Mouse (Mus musculus) stomach, postnatal 0 days (tissue): Measurements from ENCODE around the gene St8sia6. TPM values are rescaled to one million over a fixed set of nuclear protein-coding genes. Genes with fewer than 3 reads are reported as not detected.
A peak's percentile ranks its signal among the peaks of the same experiment; 100 is the strongest.

Source experiments
- ATAC-seq: fragments of 200-750 bp; cut with Nextera tagmentation; 2 replicates; pipeline ENCODE4 v1.8.0; 2017; ENCODE audit not compliant: low FRiP score, low TSS enrichment
- DNase-seq: peaks from one replicate; pipeline ENCODE4 v3.0.0-alpha.2; 2016; ENCODE audit warnings: low spot score
- H3K27ac ChIP-seq: fragments of 300-500 bp; sonication (generic); replicated peaks from 2 replicates; pipeline ENCODE4 v1.5.1; 2014; ENCODE audit warnings: mild to moderate bottlenecking, control low read depth
- H3K27me3 ChIP-seq: fragments of 300-500 bp; sonication (generic); 2 replicates; pipeline ENCODE4 v1.6.1; 2014; ENCODE audit warnings: low read length; ENCODE audit not compliant: control insufficient read depth, insufficient read depth
- H3K36me3 ChIP-seq: fragments of 300-500 bp; sonication (generic); 2 replicates; pipeline ENCODE4 v1.6.1; 2014; ENCODE audit warnings: low read length, mixed read lengths; ENCODE audit not compliant: control insufficient read depth, insufficient read depth
- H3K4me1 ChIP-seq: fragments of 300-500 bp; sonication (generic); replicated peaks from 2 replicates; pipeline ENCODE4 v1.6.1; 2014; ENCODE audit warnings: antibody characterized with exemption; ENCODE audit not compliant: control insufficient read depth, insufficient read depth
- H3K4me2 ChIP-seq: fragments of 300-500 bp; sonication (generic); replicated peaks from 2 replicates; pipeline ENCODE4 v1.6.1; 2014; ENCODE audit warnings: low read depth, mild to moderate bottlenecking, control low read depth, moderate library complexity
- H3K4me3 ChIP-seq: fragments of 300-500 bp; sonication (generic); 2 replicates; pipeline ENCODE4 v1.5.1; 2014; ENCODE audit warnings: low read depth, low read length, control low read depth
- H3K9ac ChIP-seq: fragments of 300-500 bp; sonication (generic); 2 replicates; pipeline ENCODE4 v1.6.1; 2014; ENCODE audit warnings: mild to moderate bottlenecking, low read length, control low read depth, mixed read lengths
- H3K9me3 ChIP-seq: fragments of 300-500 bp; sonication (generic); 2 replicates; pipeline ENCODE4 v1.6.1; 2016; ENCODE audit warnings: low read length; ENCODE audit not compliant: control insufficient read depth
- CTCF ChIP-seq: IDR thresholded peaks from 2 replicates; pipeline ENCODE4 v1.5.1; 2016; ENCODE audit warnings: antibody characterized with exemption, low read depth, mild to moderate bottlenecking, moderate library complexity
- EP300 ChIP-seq: optimal IDR thresholded peaks from 2 replicates; pipeline ENCODE3; 2016; ENCODE audit warnings: antibody characterized with exemption
- WGBS: fragments of 180-500 bp; shearing (Covaris S2); extraction: QIAGEN DNeasy Blood & Tissue Kit; methylation state at CpG from one replicate; pipeline ENCODE4 v1.1.7; 2014; 5-methylcytosine and 5-hydroxymethylcytosine counted together
- polyA plus RNA-seq: library from polyadenylated mRNA; unstranded; fragments of >200 nt; fragmentation: Nextera tagmentation; extraction: Ambion mirVana; gene quantifications from 2 replicates; pipeline ENCODE4 v1.2.1, GENCODE M21; 2015

The St8sia6 gene
- polyA plus RNA-seq, 1 experiment from 2014 or later, result 1.1 TPM

- ATAC-seq (peak; percentile 97), DNase-seq (peak; percentile 18)
- Histone ChIP-seq H3K9me3 (no peaks in the 10 kb centered on the region), H3K4me3 (no peak overlapping the region), H3K4me2 (no peak overlapping the region), H3K27me3 (no peaks in the 10 kb centered on the region), H3K4me1 (no peaks in the 10 kb centered on the region), H3K9ac (no peak overlapping the region), H3K36me3 (no peaks in the 10 kb centered on the region), H3K27ac (no peak overlapping the region)
- TF ChIP-seq CTCF (no peak), EP300 (no peak)
- WGBS, result 16% methylated on average over 1 of the region's 1 CpGs
These were observed 85.1 kb downstream of the St8sia6 start for GRCm38 (mm10) chr2:13708785-13709184.

GRCm38 (mm10) chr2:13697514-13697913, 96.3 kb downstream of the St8sia6 start:
- no peak for ATAC-seq
- TF ChIP-seq CTCF (no peak), EP300 (no peak)
- Histone ChIP-seq H3K9ac (no peak overlapping the region), H3K27me3 (no peaks in the 10 kb centered on the region), H3K27ac (no peak overlapping the region), H3K36me3 (no peaks in the 10 kb centered on the region), H3K9me3 (no peaks in the 10 kb centered on the region), H3K4me1 (no peaks in the 10 kb centered on the region), H3K4me3 (no peak overlapping the region), H3K4me2 (no peak overlapping the region)
- no peak for DNase-seq

GRCm38 (mm10) chr2:13694417-13694816, 99.4 kb downstream of the St8sia6 start:
- Histone ChIP-seq H3K4me1 (no peaks in the 10 kb centered on the region), H3K9me3 (no peaks in the 10 kb centered on the region), H3K4me3 (no peak overlapping the region), H3K4me2 (no peak overlapping the region), H3K27me3 (no peaks in the 10 kb centered on the region), H3K27ac (no peak overlapping the region), H3K36me3 (no peaks in the 10 kb centered on the region), H3K9ac (no peak overlapping the region)
- ATAC-seq, result no peak
- TF ChIP-seq EP300, result no peak
- TF ChIP-seq CTCF, result no peak
- 63% methylated on average over 2 of the region's 2 CpGs for WGBS
- no peak for DNase-seq

GRCm38 (mm10) chr2:13684380-13684779, 109.5 kb downstream of the St8sia6 start:
- Histone ChIP-seq H3K4me1 (no peaks in the 10 kb centered on the region), H3K27me3 (no peaks in the 10 kb centered on the region), H3K9me3 (no peaks in the 10 kb centered on the region), H3K4me3 (no peak overlapping the region), H3K36me3 (no peaks in the 10 kb centered on the region), H3K27ac (no peak overlapping the region), H3K9ac (no peak overlapping the region), H3K4me2 (no peak overlapping the region)
- DNase-seq, result no peak
- TF ChIP-seq CTCF (no peak), EP300 (no peak)
- WGBS, result 54% methylated on average over 4 of the region's 4 CpGs
- no peak for ATAC-seq

GRCm38 (mm10) chr2:13683205-13683570, 110.7 kb downstream of the St8sia6 start:
- WGBS, result 89% methylated on average over 2 of the region's 2 CpGs
- Histone ChIP-seq H3K27ac (no peak overlapping the region), H3K27me3 (no peaks in the 10 kb centered on the region), H3K4me1 (no peaks in the 10 kb centered on the region), H3K36me3 (no peaks in the 10 kb centered on the region), H3K4me3 (no peak overlapping the region), H3K9me3 (no peaks in the 10 kb centered on the region), H3K9ac (no peak overlapping the region), H3K4me2 (no peak overlapping the region)
- no peak for DNase-seq
- ATAC-seq, result no peak
- TF ChIP-seq CTCF (no peak), EP300 (no peak)

- DNase-seq (no peak), ATAC-seq (no peak)
- Histone ChIP-seq H3K4me3 (no peak overlapping the region), H3K9ac (no peak overlapping the region), H3K27ac (no peak overlapping the region), H3K36me3 (no peaks in the 10 kb centered on the region), H3K4me1 (no peaks in the 10 kb centered on the region), H3K4me2 (no peak overlapping the region), H3K27me3 (no peaks in the 10 kb centered on the region), H3K9me3 (no peaks in the 10 kb centered on the region)
- TF ChIP-seq EP300 (no peak), CTCF (no peak)
- WGBS, result 41% methylated on average over 4 of the region's 4 CpGs
These were observed 111.2 kb downstream of the St8sia6 start for GRCm38 (mm10) chr2:13682488-13683204.
